Comparison of ENCODE assay signal across 18 mouse cellular contexts in genomic region chr1:187346923-187347322, GRCm38 (mm10).
DNase-seq lines count a peak whose midpoint lies in the region; ATAC-seq and TF ChIP-seq lines count a peak whose summit lies in the region.
"Had no signal": no experiment of that assay in that cellular context is flagged by ENCODE, and none has a peak within 500 bp of the region (broad histone marks: within the 10 kb centered on the region; RNA-seq: fewer than 3 reads in every experiment).

No protein-coding gene starts in this region.

- DNase-seq in midbrain, embryonic 10.5 days (ENCODE audit: low spot score), result no peak
- DNase-seq in thymus, postnatal 4 days, result peak; percentile 37
- DNase-seq in heart, embryonic 10.5 days (ENCODE audit: low spot score), result no peak
- DNase-seq in hindbrain, embryonic 11.5 days (ENCODE audit: low spot score), result no peak
- no peak for DNase-seq in cerebellum, adult 18-20 months
- DNase-seq: cerebellum, postnatal 36 days; gastrocnemius, postnatal 25 days; heart, postnatal 4 days had no signal

- H3K9ac ChIP-seq in midbrain, embryonic 13.5 days (replicated peaks), result no peak overlapping the region
- no peak overlapping the region for H3K9ac ChIP-seq in hindbrain, embryonic 11.5 days (ENCODE audit: low read depth, low read length)
- H3K9ac ChIP-seq: embryonic facial prominence, embryonic 13.5 days; kidney, embryonic 15.5 days; limb, embryonic 13.5 days; lung, embryonic 15.5 days; neural tube, embryonic 15.5 days had no signal

- peaks cover 32% of the 10 kb centered on the region for H3K36me3 ChIP-seq in midbrain, embryonic 10.5 days
- H3K36me3 ChIP-seq in midbrain, embryonic 13.5 days, result peaks cover 21% of the 10 kb centered on the region
- H3K36me3 ChIP-seq in heart, embryonic 10.5 days, result peaks cover 25% of the 10 kb centered on the region
- no peaks in the 10 kb centered on the region for H3K36me3 ChIP-seq in hindbrain, embryonic 11.5 days (ENCODE audit: control insufficient read depth, insufficient read depth, low read length)

- 91% methylated on average over 11 of the region's 11 CpGs for WGBS in midbrain, embryonic 10.5 days
- WGBS in midbrain, embryonic 13.5 days, result 91% methylated on average over 11 of the region's 11 CpGs
- WGBS in bone marrow, adult 2 months, result 48% methylated on average over 11 of the region's 11 CpGs
- 85% methylated on average over 11 of the region's 11 CpGs for WGBS in heart, embryonic 10.5 days
- 94% methylated on average over 11 of the region's 11 CpGs for WGBS in hindbrain, embryonic 11.5 days

- H3K27ac ChIP-seq in midbrain, embryonic 10.5 days (replicated peaks), result 0 out of 2 replicates have a peak overlapping the region, but pooled peaks have one; percentile 46
- no peak overlapping the region for H3K27ac ChIP-seq in midbrain, embryonic 13.5 days
- peak overlapping the region; percentile 72 for H3K27ac ChIP-seq in bone marrow, adult 2 months (ENCODE audit: control insufficient read depth, insufficient read depth, low read depth, low read length, poor library complexity)
- H3K27ac ChIP-seq in heart, embryonic 10.5 days, result no peak overlapping the region
- H3K27ac ChIP-seq in hindbrain, embryonic 11.5 days (ENCODE audit: low read depth, low read length), result no peak overlapping the region
- H3K27ac ChIP-seq: embryonic facial prominence, embryonic 13.5 days; kidney, embryonic 15.5 days; limb, embryonic 13.5 days; lung, embryonic 15.5 days; neural tube, embryonic 15.5 days had no signal

- H3K4me1 ChIP-seq in midbrain, embryonic 10.5 days, result peaks cover 7% of the 10 kb centered on the region
- H3K4me1 ChIP-seq in midbrain, embryonic 13.5 days (replicated peaks), result 0 out of 2 replicates have a peak, but pooled peaks cover 3% of the 10 kb centered on the region
- no peaks in the 10 kb centered on the region; the same call in 1 of the 2 replicates for H3K4me1 ChIP-seq in bone marrow, adult 2 months (ENCODE audit: control insufficient read depth, insufficient read depth, low read length)
- peaks cover 12% of the 10 kb centered on the region for H3K4me1 ChIP-seq in heart, embryonic 10.5 days
- no peaks in the 10 kb centered on the region for H3K4me1 ChIP-seq in hindbrain, embryonic 11.5 days (replicated peaks; ENCODE audit: control insufficient read depth, insufficient read depth, low read length)
- H3K4me1 ChIP-seq: embryonic facial prominence, embryonic 13.5 days; kidney, embryonic 15.5 days; limb, embryonic 13.5 days; lung, embryonic 15.5 days; neural tube, embryonic 15.5 days had no signal

- no peak for TF ChIP-seq POLR2A in bone marrow, adult 2 months (IDR thresholded peaks at IDR 0.05; ENCODE audit: borderline replicate concordance, control insufficient read depth, low read depth, low read length)

- H3K4me3 ChIP-seq in midbrain, embryonic 10.5 days, result no peak overlapping the region
- H3K4me3 ChIP-seq in midbrain, embryonic 13.5 days (replicated peaks), result no peak overlapping the region
- H3K4me3 ChIP-seq in bone marrow, adult 2 months (replicated peaks; ENCODE audit: control insufficient read depth, low read depth, low read length), result no peak overlapping the region
- H3K4me3 ChIP-seq in heart, embryonic 10.5 days, result no peak overlapping the region
- no peak overlapping the region for H3K4me3 ChIP-seq in hindbrain, embryonic 11.5 days (ENCODE audit: low read depth, low read length)
- H3K4me3 ChIP-seq: embryonic facial prominence, embryonic 13.5 days; kidney, embryonic 15.5 days; limb, embryonic 13.5 days; lung, embryonic 15.5 days; megakaryocyte, embryonic 14.5 days; neural tube, embryonic 15.5 days had no signal

- H3K4me2 ChIP-seq in midbrain, embryonic 13.5 days (replicated peaks), result no peak overlapping the region
- no peak overlapping the region for H3K4me2 ChIP-seq in hindbrain, embryonic 11.5 days (replicated peaks; ENCODE audit: low read depth, low read length)
- H3K4me2 ChIP-seq: embryonic facial prominence, embryonic 13.5 days; heart, embryonic 11.5 days; kidney, embryonic 15.5 days; limb, embryonic 13.5 days; lung, embryonic 15.5 days; neural tube, embryonic 15.5 days had no signal

- TF ChIP-seq CTCF in bone marrow, adult 2 months (IDR thresholded peaks at IDR 0.05; ENCODE audit: control insufficient read depth, insufficient read depth, low read length), result no peak

- H3K27me3 ChIP-seq in midbrain, embryonic 10.5 days (ENCODE audit: low read depth, poor library complexity, severe bottlenecking), result no peaks in the 10 kb centered on the region
- no peaks in the 10 kb centered on the region for H3K27me3 ChIP-seq in midbrain, embryonic 13.5 days
- no peaks in the 10 kb centered on the region for H3K27me3 ChIP-seq in heart, embryonic 10.5 days (ENCODE audit: insufficient read depth, poor library complexity, severe bottlenecking)
- no peaks in the 10 kb centered on the region for H3K27me3 ChIP-seq in hindbrain, embryonic 11.5 days (ENCODE audit: control insufficient read depth, insufficient read depth, low read length)
- H3K27me3 ChIP-seq: embryonic facial prominence, embryonic 13.5 days; kidney, embryonic 15.5 days; limb, embryonic 13.5 days; lung, embryonic 15.5 days; megakaryocyte, embryonic 14.5 days; neural tube, embryonic 15.5 days had no signal

- H3K9me3 ChIP-seq in midbrain, embryonic 10.5 days (replicated peaks), result no peaks in the 10 kb centered on the region
- no peaks in the 10 kb centered on the region for H3K9me3 ChIP-seq in midbrain, embryonic 13.5 days
- H3K9me3 ChIP-seq in heart, embryonic 10.5 days, result no peaks in the 10 kb centered on the region
- H3K9me3 ChIP-seq in hindbrain, embryonic 11.5 days (ENCODE audit: control insufficient read depth, low read length), result no peaks in the 10 kb centered on the region
- H3K9me3 ChIP-seq: embryonic facial prominence, embryonic 13.5 days; kidney, embryonic 15.5 days; limb, embryonic 13.5 days; lung, embryonic 15.5 days; neural tube, embryonic 15.5 days had no signal

- ATAC-seq in midbrain, embryonic 13.5 days, result no peak
- ATAC-seq in megakaryocyte, adult 5-6 weeks (ENCODE audit: poor library complexity, severe bottlenecking), result peak; percentile 61
- ATAC-seq in hindbrain, embryonic 11.5 days (ENCODE audit: low FRiP score), result no peak

Comparison
In these comparisons a context has a peak if more than half of its experiments do, and no peak if none do; other contexts are left out.
1. H3K27ac ChIP-seq: peak in midbrain, embryonic 10.5 days (single experiment) and bone marrow, adult 2 months (single experiment); none in midbrain, embryonic 13.5 days (single experiment), heart, embryonic 10.5 days (single experiment) and hindbrain, embryonic 11.5 days (single experiment).